Mouse (Mus musculus): ENCODE data around the gene Capza2.

DNA sequence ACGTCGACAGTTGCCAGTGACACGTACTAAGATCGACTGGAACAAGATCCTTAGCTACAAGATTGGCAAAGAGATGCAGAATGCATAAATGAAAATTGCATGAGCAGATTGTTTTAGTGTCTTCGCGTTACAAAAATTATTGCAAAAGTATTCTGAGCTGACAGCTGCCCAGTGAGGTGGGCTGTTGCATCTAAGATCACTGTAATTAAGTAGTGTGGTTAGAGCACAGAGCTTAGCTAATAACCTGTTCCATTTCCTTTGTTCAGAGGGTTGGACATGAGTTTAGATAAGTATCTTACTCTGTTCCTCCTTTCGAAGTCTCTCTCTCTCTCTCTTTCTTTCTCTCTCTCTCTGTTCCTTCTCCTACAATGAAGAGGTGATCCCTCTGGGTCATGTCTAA is 29.3 kb downstream of the Capza2 start:
- no peak for TF ChIP-seq CTCF (IDR thresholded peaks at IDR 0.05; ENCODE audit: low read depth, low read length)
- TF ChIP-seq POLR2A (IDR thresholded peaks at IDR 0.05; ENCODE audit: borderline replicate concordance, low read depth, low read length), result no peak
